Mouse (Mus musculus): ENCODE measurements around the gene Rtf1. TPM values are rescaled to one million over a fixed set of nuclear protein-coding genes. Genes with fewer than 3 reads are reported as not detected.
"Not testable (repeated sequence)": the region's sequence is repeated elsewhere in the genome, so short reads cannot be mapped to it uniquely, and the experiment has no call there.

Gene Rtf1
- total RNA-seq (2014; fragmentation: Nextera tagmentation): 43.1 and 43.6 TPM in 2 replicates
- total RNA-seq (2017): 44.9 and 49.4 TPM in 2 replicates

GRCm38 (mm10) chr2:119674525-119675214, at the start of gene Rtf1:
Rtf1 (plus strand) TSS chr2:119675068.
- ATAC-seq (replicated peaks; ENCODE audit: low FRiP score, low TSS enrichment, poor library complexity, severe bottlenecking): peak; percentile 88

DNA sequence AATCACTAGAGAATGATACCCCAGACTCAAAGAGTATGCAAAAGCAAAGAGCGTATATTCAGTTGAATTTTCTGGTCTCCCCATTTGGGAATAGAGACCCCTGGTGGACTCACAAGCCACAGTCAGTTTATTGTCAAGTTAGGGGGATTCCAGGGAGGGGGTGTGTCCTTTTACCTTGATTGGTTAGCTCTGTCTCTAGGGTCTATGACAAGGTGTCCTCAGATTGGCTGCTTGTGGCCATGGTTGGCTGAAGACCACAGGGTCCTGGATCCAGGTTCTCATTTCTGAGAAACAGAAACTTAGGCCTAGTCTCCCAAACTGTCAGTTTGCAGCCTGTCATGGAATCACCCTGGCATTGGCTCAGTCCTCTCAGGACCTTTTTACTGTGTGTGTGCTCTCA, 38.1 kb upstream of the Rtf1 start:
- no peak for ATAC-seq (replicated peaks; ENCODE audit: low FRiP score, low TSS enrichment, poor library complexity, severe bottlenecking)

- no peak for ATAC-seq (replicated peaks; ENCODE audit: low FRiP score, low TSS enrichment, poor library complexity, severe bottlenecking)
Observed at GRCm38 (mm10) chr2:119641214-119641912, 33.5 kb upstream of the Rtf1 start.

DNA sequence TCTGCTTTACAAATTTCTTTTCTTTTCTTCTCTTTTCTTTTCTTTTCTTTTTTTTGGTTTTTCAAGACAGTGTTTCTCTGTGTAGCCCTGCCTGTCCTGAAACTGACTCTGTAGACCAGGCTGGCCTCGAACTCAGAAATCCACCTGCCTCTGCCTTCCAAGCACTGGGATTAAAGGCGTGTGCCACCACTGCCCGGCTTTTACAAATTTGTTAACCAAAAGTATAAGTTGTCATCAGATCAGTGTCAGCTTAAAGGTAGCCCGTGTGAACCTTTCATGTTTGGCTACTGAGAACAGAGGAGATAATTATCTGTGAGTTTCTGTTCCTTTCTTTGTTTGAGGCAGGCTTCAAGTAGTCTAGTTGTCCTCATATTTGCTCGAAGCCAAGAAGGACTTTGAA, 30.6 kb upstream of the Rtf1 start:
- ATAC-seq (replicated peaks; ENCODE audit: low FRiP score, low TSS enrichment, poor library complexity, severe bottlenecking): no peak

GRCm38 (mm10) chr2:119662220-119663182, 12.4 kb upstream of the Rtf1 start, which contains the start of gene Ndufaf1:
Ndufaf1 (minus strand) TSS chr2:119662827.
- peak; percentile 93 for ATAC-seq (replicated peaks; ENCODE audit: low FRiP score, low TSS enrichment, poor library complexity, severe bottlenecking)

GRCm38 (mm10) chr2:119665744-119666143, 9.1 kb upstream of the Rtf1 start:
- not testable (repeated sequence) for ATAC-seq (replicated peaks; ENCODE audit: low FRiP score, low TSS enrichment, poor library complexity, severe bottlenecking)

DNA sequence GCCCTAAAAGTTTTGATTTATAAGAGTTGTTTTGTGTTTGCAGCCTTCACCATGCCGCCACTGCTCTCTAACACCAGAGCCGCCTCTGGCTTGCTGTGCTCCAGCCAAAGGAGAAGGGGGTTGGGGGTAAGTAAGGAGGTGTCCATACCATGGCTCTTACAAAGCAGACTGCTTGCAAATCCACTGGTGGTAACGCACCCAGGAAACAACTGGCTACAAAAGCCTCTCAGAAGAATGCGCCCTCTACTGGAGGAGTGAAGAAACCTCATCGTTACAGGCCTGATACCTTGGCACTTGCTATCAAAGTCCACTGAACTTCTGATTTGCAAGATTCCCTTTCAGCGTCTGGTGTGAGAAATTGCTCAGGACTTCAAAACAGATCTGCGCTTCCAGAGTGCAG, 5.9 kb upstream of the Rtf1 start:
- no peak for ATAC-seq (replicated peaks; ENCODE audit: low FRiP score, low TSS enrichment, poor library complexity, severe bottlenecking)

- peak; percentile 85 for ATAC-seq (replicated peaks; ENCODE audit: low FRiP score, low TSS enrichment, poor library complexity, severe bottlenecking)
Observed at GRCm38 (mm10) chr2:119675215-119675784, 432 bp downstream of the Rtf1 start.

DNA sequence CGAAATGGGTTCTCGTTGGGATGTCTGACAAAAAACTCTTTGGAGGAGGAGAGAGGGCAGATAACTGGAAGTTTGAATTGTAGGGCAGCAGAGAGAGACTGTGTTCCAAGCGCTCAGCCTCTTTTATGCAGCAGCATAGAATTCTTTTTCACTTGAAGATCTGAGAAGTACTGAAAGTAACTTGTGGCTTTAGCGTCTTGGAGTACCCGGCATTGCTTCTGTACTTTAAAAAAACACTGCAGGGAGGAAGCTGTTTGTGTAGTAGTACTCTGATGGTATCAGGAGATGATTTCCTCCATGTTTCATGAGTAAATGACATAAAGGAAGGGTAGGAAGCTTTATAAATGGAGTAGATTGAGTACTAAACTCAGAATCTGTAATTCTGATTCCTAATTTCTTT, 963 bp downstream of the Rtf1 start:
- ATAC-seq (replicated peaks; ENCODE audit: low FRiP score, low TSS enrichment, poor library complexity, severe bottlenecking): no peak

GRCm38 (mm10) chr2:119683706-119684105, 8.8 kb downstream of the Rtf1 start:
- no peak for ATAC-seq (replicated peaks; ENCODE audit: low FRiP score, low TSS enrichment, poor library complexity, severe bottlenecking)

DNA sequence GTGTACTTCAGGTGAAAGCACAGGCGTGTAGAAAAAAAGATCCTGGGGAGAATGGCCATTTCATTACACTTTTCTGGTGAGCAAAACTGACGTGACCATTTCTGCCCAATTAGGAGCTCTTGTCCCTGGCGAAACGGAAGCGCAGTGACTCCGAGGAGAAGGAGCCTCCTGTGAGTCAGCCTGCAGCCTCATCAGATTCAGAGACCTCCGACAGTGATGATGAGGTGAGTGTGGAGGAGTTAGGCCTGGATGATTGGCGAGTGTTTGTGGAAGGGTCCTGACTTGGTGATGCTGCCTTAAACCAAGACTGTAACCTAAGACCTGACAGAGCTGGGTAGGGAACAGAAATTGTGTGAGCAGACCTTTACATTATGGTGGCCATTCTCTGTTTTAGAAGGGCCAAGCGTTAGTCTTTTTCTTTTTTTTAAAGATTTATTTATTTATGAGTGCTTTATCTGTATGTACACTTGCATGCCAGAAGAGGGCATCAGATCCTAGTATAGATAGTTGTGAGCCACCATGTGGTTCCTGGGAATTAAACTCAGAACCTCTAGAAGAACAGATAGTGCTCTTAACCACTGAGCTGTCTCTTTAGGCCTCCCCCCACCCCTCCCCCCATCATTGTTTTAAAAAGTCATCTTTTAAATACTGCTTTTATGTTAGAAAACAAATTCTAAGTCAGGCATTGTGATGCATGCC, 17.3 kb downstream of the Rtf1 start:
- no peak for ATAC-seq (replicated peaks; ENCODE audit: low FRiP score, low TSS enrichment, poor library complexity, severe bottlenecking)

- no peak for ATAC-seq (replicated peaks; ENCODE audit: low FRiP score, low TSS enrichment, poor library complexity, severe bottlenecking)
Observed at GRCm38 (mm10) chr2:119694826-119695225, 20.0 kb downstream of the Rtf1 start.

DNA sequence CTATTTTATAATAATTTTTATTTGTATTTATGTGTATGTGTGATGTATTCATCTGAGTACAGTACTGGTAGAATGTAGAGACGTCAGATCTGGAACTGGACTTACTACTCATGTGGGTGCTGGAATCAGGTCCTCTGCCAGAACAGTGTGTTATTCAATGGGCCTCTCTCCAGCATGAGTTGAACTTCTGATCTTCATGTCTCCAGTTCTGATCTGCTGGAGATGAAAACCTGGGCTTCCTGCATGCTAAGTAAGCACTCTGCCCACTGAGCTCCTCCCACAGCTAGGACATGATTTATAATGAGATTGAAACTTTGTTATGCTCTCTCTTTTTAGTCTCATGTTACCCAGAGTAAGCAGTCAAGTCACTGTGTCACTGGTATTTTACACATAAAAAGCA, 21.2 kb downstream of the Rtf1 start:
- ATAC-seq (replicated peaks; ENCODE audit: low FRiP score, low TSS enrichment, poor library complexity, severe bottlenecking): no peak

GRCm38 (mm10) chr2:119698472-119698871, 23.6 kb downstream of the Rtf1 start:
- no peak for ATAC-seq (replicated peaks; ENCODE audit: low FRiP score, low TSS enrichment, poor library complexity, severe bottlenecking)

- no peak for ATAC-seq (replicated peaks; ENCODE audit: low FRiP score, low TSS enrichment, poor library complexity, severe bottlenecking)
Observed at GRCm38 (mm10) chr2:119699962-119700361, 25.1 kb downstream of the Rtf1 start.

DNA sequence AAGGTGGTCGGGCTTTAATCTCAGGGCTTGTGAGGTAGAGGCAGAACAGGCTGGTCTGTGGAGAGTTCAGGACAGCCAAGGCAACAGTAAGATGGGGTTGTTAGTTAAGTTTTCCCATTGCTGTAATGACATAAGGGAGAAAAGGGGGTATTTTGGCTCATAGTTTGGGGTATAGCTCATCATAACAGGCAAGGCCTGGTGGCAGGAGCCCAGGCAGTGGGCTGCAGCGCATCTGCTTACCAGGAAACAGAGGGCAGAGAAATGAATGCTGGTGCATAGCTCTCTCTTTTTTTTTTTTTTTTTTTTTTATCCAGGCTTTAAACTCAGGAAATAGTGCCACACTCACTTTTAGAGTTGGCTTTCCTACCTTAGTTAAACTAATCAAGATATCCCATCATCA, 28.3 kb downstream of the Rtf1 start:
- no peak for ATAC-seq (replicated peaks; ENCODE audit: low FRiP score, low TSS enrichment, poor library complexity, severe bottlenecking)

GRCm38 (mm10) chr2:119707676-119708075, 32.8 kb downstream of the Rtf1 start:
- ATAC-seq (replicated peaks; ENCODE audit: low FRiP score, low TSS enrichment, poor library complexity, severe bottlenecking): no peak

GRCm38 (mm10) chr2:119710011-119710410, 35.1 kb downstream of the Rtf1 start:
- ATAC-seq (replicated peaks; ENCODE audit: low FRiP score, low TSS enrichment, poor library complexity, severe bottlenecking): no peak

- ATAC-seq (replicated peaks; ENCODE audit: low FRiP score, low TSS enrichment, poor library complexity, severe bottlenecking): not testable (repeated sequence)
Observed at GRCm38 (mm10) chr2:119715868-119716267, 41.0 kb downstream of the Rtf1 start.

Measured in megakaryocyte-erythroid progenitor cell, adult 5-6 weeks (primary cell).